Mouse (Mus musculus): ENCODE data around the gene Cstad.

The Cstad gene

DNA sequence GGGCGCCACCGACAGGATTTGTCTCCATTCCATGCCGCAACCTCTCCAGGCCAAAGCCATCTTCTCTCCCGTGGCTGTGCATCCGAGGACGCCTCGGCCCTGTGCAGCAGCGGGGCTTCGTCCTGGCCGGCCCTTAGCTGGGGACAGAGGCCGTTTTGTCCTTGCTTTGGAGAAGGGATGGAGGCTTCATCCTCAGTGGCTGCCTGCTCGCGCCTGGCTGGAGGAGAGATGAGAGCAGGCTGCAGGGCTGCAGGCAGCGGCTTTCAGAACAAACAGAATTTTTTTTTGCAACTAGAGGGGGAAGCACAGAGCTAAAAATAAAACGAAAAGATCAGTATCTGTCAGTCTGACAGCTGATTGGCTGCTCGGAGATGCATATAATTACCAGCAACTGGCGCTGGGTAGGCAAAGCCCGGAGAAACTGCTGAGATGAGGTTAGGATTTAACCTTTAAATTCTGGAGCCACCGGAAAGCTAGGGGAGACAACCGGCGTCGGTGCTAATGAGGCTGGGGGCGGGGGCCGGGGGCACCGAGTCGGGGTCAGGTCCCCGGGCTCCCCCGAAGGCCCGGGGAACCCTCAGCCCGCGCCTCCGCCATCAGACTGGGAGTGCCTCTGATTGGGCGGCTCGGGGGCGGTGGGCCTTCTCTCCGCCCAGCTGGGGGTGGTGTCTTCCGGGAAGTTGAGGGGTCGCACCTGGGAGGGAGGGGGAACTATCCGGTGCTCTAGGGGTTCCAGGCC, at the start of gene Cstad:
Gene Cstad, plus strand, starts transcription at position 400 of the 739 bp plus-strand sequence.
- DNase-seq = peak; percentile 83

- no peak for DNase-seq
These were observed 49.1 kb upstream of the Cstad start for GRCm38 (mm10) chr2:30545706-30546105.

DNA sequence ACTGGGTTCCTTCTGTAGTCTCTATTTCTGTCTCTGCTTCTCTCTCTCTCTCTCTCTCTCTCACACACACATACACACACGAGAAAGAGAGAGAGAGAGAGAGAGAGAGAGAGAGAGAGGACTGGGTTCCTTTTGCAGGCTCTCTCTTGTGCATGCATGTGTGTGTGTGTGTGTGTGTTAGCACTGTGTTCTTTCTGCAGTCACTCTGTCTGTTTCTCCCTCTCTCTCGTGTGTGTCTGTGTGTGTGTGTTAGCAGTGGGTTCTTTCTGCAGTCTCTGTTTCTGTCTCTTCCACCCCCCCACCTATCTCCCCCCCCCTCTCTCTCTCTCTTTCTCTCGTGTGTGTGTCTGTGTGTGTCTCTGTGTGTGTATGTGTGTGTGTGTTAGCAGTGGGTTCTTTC, 48.6 kb upstream of the Cstad start:
- DNase-seq = no peak

- DNase-seq = peak; percentile 81
These were observed 47.2 kb upstream of the Cstad start for GRCm38 (mm10) chr2:30547455-30548217.

GRCm38 (mm10) chr2:30551579-30551978, 43.3 kb upstream of the Cstad start:
- DNase-seq = peak; percentile 35

- peak; percentile 82 for DNase-seq
These were observed 40.8 kb upstream of the Cstad start for GRCm38 (mm10) chr2:30553851-30554540.

GRCm38 (mm10) chr2:30555257-30555656, 39.6 kb upstream of the Cstad start:
- DNase-seq = no peak

- no peak for DNase-seq
These were observed 38.3 kb upstream of the Cstad start for GRCm38 (mm10) chr2:30556495-30556894.

DNA sequence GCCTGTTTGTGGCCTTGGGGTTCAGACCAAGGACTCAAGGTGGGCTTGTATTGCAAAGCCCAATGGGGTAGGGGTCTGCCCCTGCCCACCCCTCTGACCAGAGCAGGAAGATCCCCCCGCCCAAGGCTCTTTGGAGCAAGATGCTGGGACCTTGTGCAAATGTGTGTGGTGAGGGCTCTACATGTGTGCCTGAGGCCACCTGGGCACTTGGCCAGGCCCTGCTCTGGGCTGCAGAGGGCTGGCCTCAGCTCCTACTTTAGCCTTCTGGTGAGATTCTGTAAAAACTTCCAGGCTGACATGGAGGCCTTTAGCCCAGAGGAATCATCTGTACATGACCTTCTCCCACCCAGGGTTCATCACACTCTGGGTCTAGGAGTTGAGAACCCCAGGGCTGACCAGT, 35.3 kb upstream of the Cstad start:
- no peak for DNase-seq

DNA sequence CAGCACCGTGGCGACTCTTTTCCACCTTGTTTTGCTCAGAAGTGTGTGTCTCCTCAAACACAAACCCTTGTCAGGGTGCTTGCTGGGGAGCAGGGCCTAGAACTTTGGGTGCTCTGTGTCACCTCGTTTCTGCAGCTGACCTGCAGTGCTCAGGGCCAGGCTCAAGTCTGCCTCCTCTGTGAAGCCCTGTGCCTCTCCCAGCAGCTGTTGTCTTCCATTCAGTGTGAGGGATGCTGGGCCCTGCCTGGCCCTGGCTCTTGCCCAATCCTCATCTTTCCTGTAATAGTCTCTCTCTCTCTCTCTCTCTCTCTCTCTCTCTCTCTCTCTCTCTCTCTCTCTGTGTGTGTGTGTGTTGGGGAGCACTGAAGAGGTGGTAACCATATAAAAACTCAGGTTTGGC, 32.3 kb upstream of the Cstad start:
- no peak for DNase-seq

GRCm38 (mm10) chr2:30571647-30572046, 23.2 kb upstream of the Cstad start:
- no peak for DNase-seq

DNA sequence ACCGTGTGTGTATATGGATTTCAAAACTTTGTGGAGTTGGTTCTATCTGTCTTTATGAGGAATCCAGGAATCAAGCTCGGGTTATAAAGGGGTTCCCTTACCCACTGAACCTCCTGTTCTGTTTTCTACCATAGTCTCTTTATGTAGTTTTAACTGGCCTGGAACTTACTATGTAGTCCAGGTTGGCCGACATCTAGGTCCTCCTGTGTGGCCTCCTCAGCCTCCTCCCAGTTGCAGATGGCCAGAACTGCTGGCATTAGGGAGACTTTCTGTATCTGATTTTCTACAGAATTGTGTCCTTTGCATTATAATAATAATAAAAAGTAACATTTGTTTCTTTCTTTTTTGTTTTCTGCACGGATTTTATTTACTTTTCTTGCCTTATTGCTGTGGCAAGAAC, 21.3 kb upstream of the Cstad start:
- DNase-seq = no peak

- no peak for DNase-seq
These were observed 17.8 kb upstream of the Cstad start for GRCm38 (mm10) chr2:30577010-30577409.

DNA sequence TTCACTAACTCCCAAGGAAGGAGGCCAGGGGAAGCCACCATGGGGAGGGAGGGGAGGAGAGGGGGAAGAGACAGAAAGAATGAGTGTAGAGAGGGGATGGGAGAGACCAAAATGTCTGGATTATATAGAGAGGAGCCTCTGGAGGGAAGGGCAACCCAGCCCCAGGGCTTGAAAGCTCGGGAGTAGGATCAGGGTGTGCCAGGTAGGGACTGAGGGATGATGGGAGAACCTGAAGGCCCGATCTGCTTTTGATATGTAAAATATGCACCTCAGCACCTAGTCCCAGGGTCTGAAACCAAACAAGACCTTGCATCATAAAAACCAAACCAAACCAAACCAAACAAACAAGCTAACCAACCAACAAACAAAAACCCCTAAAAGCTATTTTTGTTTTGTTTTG, 16.8 kb upstream of the Cstad start:
- DNase-seq = no peak

DNA sequence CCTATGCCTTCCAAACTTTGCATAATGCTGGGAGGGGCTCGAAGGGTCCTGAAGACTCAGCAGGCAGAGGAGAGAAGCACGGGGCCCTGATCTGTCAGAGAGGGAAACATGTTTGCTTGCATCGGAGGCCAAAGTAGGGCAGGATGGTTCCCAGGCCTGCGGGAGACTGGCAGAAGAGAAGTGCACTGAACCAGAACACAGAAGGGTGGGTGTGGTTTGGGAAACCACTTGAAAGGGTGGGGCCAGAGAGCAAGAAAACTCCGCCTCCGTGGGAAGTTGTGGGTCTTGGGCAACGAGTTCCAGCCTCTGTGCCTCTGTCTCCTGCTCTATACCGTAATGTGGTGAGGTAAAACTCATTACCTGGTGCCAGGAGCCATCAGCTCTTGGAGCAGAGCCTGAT, 7.7 kb upstream of the Cstad start:
- peak; percentile 87 for DNase-seq

GRCm38 (mm10) chr2:30587671-30588070, 7.2 kb upstream of the Cstad start:
- no peak for DNase-seq

GRCm38 (mm10) chr2:30588985-30589511, 5.8 kb upstream of the Cstad start:
- DNase-seq = peak; percentile 68

- no peak for DNase-seq
These were observed 5.1 kb upstream of the Cstad start for GRCm38 (mm10) chr2:30589781-30590180.

- peak; percentile 91 for DNase-seq
These were observed 3.9 kb upstream of the Cstad start for GRCm38 (mm10) chr2:30590909-30591308.

DNA sequence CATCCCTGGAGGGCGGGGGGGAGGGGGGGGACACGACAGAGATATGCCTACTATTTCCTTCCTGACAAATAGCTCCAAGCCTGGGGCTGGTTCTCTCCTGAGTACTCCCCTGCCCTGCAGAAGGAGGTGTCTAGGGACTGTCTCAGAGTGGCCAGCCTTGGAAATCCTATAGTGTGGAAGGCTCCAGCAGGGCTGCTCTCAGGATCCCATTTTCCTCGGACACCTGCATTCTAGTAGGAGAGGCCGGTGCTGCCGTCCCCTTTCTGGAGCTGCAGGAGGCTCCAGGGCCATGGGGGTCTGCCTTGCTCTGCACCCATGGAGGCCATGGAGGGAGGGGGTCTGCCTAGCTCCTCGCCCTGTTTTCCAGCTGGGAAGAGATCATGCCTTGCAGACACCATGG, 2.4 kb upstream of the Cstad start:
- no peak for DNase-seq

DNA sequence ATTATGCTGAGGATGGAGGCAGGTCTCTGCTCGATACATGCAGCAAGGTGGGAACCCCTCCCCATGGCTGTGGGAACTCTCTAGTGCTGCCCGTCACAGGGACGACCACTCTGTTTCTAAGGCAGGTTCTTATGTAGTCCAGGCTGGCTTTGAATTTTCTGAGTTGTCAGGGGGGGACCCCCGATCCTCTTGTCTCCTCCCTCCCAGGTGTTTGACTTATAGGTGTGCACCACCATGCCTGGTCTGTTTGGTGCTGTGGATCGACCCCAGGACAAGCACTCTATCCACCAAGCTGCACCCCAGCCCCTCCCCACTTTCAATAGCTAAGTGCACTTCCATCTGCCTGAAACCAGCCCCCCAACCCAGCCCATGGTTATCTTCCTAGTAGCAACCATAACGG, 1.9 kb upstream of the Cstad start:
- no peak for DNase-seq

DNA sequence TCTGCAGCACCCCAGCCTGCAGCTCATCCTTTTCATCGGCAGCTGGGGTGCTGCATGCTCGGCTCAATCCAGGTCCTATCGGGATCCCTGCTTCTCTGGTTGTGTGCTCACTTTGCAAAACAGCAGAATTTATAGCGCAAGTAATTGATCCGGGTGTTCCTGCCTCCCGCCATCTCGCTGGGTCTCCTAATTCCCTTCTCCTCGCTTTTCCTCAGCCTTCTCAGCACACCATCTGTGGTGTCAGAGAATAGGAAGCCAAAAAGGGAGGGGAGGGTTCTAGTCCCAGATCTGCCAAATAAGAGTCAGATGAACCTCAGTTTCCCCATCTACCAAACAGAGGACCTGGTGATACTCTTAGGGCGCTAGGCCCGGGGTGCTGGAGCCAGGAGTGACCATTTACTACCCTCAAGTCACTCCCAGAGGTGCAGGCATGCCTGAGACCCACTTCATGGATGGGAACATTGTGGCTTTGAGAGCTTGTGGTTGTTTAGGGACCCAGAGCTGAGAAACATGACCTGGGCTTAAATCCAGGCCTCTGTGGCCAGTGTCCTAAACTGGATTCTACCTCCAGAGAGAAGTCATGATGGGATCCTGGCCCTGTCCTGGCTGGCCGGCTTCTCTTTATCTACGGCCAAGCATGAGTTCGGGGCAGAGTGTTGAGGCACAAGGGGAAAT, 1.1 kb upstream of the Cstad start:
- DNase-seq = no peak

DNA sequence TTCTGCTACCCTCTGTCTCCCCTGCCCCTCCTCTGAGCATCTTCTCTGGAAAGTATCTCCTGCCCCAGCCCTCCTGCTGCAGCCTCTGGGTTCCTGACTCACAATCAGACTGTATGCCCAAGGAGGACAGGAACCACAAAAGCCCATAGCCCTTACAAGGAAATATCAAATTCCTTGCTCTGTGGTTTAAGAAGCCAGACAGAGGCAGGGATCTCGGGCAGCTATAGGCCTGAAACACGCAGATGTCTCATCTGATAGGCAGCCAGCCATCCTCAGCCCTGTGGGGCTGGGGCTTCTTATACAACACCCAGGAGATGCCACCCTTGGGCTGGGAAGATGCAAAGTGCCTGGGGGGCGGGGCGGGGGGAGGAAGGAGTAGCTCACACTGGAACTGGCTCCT, 956 bp downstream of the Cstad start:
- DNase-seq = no peak

Data from lung, postnatal 36 days (tissue).